Mouse (Mus musculus) layer of hippocampus, postnatal 10 days (tissue): ENCODE results near the gene Il4. TPM values are rescaled to one million over a fixed set of nuclear protein-coding genes. Genes with fewer than 3 reads are reported as not detected.
"Not testable (repeated sequence)": the region's sequence is repeated elsewhere in the genome, so short reads cannot be mapped to it uniquely, and the experiment has no call there.

ENCODE experiments used
- DNase-seq, 2 experiments: peaks; one replicate each; pipeline ENCODE4 v3.0.0; 2021; ENCODE audit warnings: low spot score in 2 of 2
- total RNA-seq, 2 experiments: library from RNA; stranded (reverse); gene quantifications; 2 replicates each; pipeline ENCODE4 v1.2.3; 2021

Gene Il4
- total RNA-seq, 2 experiments from 2014 or later: not detected

DNA sequence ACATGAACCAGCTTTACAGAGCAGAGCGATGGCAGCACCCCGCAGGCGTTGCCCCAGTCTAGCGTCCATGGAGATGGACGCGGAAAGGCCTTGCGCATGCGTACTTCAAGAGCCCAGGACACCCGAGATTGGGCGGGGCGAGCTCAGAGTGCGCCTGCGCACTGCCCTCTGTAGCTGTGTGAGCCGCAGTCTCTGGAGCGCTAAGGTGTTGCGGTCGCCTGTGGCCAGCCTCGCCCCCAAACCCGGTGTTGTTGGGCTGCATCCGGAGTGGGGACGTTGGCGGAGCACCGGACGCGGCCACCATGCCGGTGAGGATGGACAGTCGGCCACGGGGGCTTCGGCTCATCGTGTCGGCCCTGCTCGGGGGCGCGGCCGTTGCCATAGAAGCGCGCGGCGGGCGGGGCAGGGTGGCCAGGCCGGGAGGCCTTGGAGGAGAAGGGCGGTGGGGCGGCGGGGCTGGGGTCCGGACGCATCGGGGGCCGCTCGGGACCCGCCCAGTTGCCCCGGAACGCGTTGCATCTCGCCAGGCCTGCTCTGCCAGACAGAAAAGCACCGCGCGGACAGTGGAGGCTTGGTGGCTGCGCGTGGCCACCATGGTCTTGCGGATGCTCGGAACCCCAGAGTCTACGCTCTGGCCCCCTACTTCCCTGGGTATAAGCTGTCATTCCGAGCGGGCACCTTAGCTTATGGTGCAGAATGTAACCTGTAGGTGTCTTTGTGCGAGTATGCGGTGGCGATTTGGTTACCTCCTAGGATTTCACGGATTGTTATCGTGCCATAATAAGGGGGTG is 51.0 kb downstream of the Il4 start, which contains the start of gene Kif3a:
TSS of gene Kif3a (plus strand) at position 156 of the 791 bp plus-strand sequence.
- DNase-seq: peak; percentile 94 to 97

DNA sequence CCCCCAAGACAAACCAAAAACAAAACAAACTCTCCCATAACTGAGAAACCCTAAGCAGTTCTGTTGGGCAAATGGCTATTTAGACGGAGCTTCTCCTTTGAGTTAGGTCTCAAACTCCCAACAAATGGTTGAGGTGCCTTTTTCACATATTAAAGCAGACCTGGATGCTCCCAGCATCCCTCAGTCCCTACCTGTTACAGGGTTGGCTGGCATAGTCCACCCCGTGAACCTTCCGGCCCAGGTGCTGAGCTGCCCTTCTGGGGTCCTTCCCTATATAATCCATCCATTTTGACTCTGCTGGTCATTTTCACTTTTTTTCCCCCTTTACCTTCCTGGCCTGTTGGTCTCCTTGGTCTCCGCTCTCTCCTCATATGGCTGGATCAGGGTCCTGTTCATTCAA is 51.8 kb downstream of the Il4 start:
- no peak for DNase-seq

DNA sequence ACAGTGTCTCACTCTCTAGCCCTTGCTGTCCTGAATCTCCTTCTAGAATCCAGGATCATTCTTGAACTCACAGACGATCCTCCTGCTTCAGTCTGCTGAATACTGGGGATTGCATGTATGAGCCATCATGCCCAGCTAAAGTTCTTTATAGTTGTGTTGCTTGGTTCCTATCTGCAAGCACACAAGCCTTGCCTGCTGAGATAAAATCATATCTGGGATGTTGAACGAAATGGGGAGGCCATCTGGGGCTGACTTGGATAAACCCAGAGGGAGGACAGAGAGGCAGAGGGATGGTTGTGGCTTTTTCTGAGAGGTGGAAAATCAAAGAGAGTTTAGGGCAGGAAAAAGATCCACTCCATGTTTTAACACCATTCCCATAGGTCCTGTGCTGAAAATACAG is 56.5 kb downstream of the Il4 start:
- DNase-seq: no peak

DNA sequence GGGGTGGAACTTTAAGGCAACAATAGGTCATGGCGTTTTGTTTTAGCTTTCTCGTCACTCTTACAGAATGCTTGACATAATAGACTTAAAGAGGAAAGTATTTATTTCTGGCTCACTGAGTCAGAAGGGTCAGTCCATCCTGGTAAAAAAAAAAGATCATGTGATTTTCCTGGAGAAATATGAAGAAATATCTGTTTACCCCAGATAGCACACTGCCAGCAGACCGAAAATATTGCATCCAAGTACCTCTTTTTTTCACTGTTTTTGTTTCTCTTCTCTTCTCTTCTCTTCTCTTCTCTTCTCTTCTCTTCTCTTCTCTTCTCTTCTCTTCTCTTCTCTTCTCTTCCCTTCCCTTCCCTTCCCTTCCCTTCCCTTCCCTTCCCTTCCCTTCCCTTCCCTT is 58.5 kb downstream of the Il4 start:
- not testable (repeated sequence) for DNase-seq

DNA sequence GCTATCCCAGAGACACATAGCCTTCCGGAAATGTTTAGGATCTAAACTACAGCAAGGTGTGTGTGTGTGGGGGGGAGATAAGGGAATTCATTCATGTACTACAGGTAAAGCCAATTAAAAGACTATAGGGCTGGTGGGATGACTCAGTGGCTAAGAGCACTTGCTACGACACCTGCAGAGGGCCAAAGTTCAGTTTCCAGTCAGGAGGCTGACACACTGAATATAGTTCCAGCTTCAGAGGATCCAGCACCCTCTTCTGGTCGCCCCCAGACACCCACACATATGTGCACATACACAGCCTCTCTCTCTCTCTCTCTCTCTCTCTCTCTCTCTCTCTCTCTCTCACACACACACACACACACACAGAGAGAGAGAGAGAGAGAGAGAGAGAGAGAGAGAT is 60.5 kb downstream of the Il4 start:
- DNase-seq: not testable (repeated sequence)

DNA sequence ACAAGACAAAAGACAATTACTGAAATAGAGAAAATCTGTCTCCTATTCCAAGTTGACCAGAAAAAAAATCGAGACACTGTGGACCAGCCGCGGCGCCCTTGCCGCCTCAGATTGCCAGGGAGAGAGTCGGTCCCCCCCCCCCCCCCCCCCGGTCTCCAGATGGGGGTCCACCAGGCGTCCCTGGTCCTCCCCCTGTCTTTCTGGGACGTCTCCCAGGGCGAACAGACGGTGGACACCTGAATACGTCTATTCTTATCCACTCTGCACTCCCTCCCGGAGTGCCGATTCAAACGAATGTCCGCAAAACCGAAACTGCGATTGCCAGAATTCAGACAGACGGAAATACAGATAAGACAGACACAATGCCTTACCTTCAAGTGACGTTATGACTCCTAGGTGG is 61.9 kb downstream of the Il4 start:
- DNase-seq: not testable (repeated sequence)

Other genes with a start within 250 kb of the Il4 start
- gene Leap2, start 195.5 kb downstream of the Il4 start, total RNA-seq: not detected
- 100 to 1,000 TPM; 522 to 555 TPM for gene Uqcrq, start 187.8 kb downstream of the Il4 start, total RNA-seq
- 1 to 10 TPM in 1 of 2 experiments, under 1 TPM in 1; 0.67 to 1.2 TPM for gene Gdf9, start 187.6 kb downstream of the Il4 start, total RNA-seq
- gene Gm10447, start 161.6 kb downstream of the Il4 start, total RNA-seq: under 1 TPM in 1 of 2 experiments, not detected in 1; 0.21 TPM
- 1 to 10 TPM; 3.1 to 3.2 TPM for gene Shroom1, start 161.5 kb downstream of the Il4 start, total RNA-seq
- under 1 TPM in 1 of 2 experiments, not detected in 1; 0.53 TPM for gene Gm9837, start 148.2 kb downstream of the Il4 start, total RNA-seq
- gene Gm9945, start 138.5 kb downstream of the Il4 start, total RNA-seq: 1 to 10 TPM; 1.1 to 1.5 TPM
- gene Sowaha, start 138.4 kb downstream of the Il4 start, total RNA-seq: 10 to 100 TPM; 79.9 to 85.1 TPM
- 100 to 1,000 TPM; 126 to 130 TPM for gene Sept8, start 99.4 kb downstream of the Il4 start, total RNA-seq
- gene Kif3a, start 51.3 kb downstream of the Il4 start, total RNA-seq: 100 to 1,000 TPM; 163 to 165 TPM
- gene Il13, start 16.0 kb upstream of the Il4 start, total RNA-seq: not detected
- 10 to 100 TPM in 1 of 2 experiments, 1 to 10 TPM in 1; 9.5 to 10.1 TPM for gene Rad50, start 88.7 kb upstream of the Il4 start, total RNA-seq
- not detected for gene Il5, start 102.1 kb upstream of the Il4 start, total RNA-seq
- 1 to 10 TPM; 5.1 to 5.7 TPM for gene Irf1, start 151.3 kb upstream of the Il4 start, total RNA-seq
- not detected for gene Gm17334, start 154.5 kb upstream of the Il4 start, total RNA-seq
- gene Gm12216, start 240.6 kb upstream of the Il4 start, total RNA-seq: 1 to 10 TPM; 1.4 to 3.6 TPM